Mouse (Mus musculus) thymus, postnatal 36 days (tissue): ENCODE measurements around the gene Ntsr1.

Experiments used
- DNase-seq, 2 experiments: peaks; one replicate each; pipeline ENCODE4 v3.0.0; 2022; ENCODE audit warnings: mixed read lengths in 2 of 2

Gene Ntsr1

DNA sequence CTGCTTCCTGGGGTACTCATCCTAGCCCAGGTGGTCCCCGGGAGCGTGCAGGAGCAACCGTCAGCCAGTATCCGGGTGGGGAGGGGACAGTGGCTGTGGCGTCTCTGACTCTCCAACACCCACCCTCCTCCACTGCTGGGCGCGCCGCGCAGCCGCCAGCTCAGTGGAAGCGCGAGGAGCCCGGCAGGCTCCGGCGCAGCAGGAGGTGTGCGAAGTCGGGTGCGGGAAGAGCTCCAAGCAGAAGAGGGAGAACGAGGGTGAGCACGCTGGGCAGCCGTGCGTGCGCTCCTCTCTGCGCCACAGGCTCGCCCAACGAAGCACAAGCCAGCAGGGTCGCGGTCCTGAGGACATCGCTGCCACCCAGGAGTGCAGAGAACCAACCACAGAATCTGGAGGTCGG lies at the start of gene Ntsr1:
TSS of gene Ntsr1 (plus strand) at position 236 of the 400 bp plus-strand sequence.
- no peak for DNase-seq

DNA sequence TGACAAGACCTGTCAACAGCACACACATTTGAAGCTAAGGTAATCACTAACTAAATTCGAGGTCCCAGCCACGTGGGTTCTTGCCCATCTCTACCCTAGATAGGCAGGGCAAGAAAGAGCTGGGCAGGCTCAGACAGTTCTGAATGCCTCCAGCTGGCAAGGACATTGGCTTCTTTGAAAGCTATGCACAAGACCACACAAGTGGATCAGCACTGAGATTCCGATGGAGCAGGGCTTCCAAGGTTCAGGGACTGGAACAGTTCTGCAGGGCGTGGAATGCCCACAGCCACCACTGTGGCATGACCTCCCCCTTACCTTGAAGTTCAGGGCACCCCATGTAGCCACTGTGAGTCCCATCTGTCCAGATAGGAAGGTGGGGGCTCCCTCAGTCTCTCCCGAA lies 49.2 kb upstream of the Ntsr1 start:
- no peak for DNase-seq

DNA sequence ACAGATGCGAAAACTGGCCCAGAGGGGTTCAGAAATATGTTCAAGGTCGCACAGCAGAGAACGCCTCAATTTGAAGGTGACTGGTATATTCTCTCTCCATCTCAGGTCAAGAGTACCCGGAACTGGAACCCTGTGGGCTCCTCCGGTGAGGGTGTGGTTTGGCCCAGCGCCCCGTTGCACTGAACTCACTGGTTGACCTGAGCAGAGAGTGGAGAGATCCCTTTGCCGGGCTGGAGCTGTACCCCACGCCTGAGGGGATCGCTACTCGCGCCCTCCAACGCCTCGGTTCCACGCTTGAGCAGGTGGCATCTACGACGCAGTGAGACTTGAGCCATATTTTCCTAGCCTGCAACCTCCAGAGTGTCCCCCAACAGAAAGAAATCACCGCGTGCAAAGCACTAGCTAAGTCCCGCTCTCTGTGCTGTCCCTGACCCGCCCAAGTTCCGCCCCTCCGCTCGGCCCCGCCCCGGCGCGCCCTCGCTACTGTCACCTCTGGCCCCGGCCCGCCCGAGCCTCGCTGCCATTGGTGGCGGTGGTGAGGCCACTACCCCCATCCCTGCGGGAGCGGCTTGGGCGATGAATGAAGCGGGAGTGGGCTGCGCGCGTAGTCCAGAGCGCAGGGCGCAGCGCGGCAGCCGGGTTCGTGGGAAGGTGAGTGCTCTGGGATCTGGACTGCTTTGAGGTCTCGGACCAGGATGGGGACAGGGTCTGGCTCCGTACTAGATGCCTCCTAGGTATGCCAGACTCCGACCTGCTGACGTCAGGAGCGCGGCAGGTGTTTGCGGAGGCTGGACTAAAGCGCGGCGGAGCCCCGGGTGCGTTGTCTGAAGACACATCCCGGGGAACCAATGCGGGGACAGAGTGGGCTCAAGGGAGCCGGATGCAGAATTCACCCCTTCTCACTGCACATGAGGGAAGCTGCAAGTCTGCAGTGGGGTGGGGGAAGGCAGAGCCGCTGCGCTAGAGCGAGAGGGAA lies 43.8 kb upstream of the Ntsr1 start, which contains the start of gene Slco4a1:
TSS of gene Slco4a1 (plus strand) at position 523 of the 976 bp plus-strand sequence.
- peak; percentile 93 for DNase-seq

DNA sequence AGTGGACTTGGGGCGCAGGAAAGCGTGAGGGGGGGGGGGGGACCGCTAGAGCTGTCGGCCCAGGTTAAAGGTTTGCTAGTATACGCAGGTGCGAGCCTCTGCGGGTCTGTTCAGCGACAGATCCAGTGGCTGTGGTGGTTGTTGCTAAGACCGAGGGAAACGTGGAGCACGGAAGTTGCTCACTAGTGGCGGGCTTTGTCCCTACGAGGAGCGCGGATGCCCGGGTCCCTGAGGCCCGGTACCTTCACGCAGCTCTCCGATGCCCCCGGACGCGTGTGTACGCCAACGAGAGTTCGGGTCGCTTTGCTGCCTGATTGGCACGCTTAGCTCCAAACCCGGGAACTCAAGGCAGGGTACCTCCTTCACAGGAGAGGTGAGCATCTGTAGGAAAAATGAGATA lies 43.1 kb upstream of the Ntsr1 start:
- DNase-seq: peak; percentile 21 to 34

DNA sequence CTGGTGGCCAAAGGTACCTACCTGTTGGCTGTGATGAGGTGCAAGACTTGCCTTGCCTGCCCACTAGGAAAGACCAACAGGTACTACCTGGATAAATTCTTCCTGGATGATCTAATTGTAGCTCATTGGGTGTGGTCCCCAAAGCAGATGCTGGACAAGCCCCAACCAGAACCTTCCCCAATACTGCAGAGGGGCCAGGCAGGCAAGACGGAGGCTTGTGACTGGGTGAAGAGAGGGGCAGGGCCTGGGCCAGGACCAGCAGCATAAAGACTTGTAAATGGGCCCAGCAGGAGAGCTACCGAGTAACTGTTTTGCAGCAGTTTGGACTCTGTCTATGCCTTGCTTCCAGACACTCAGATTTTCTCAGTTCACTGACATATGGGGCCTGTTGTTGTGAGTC lies 42.1 kb upstream of the Ntsr1 start:
- no peak for DNase-seq

DNA sequence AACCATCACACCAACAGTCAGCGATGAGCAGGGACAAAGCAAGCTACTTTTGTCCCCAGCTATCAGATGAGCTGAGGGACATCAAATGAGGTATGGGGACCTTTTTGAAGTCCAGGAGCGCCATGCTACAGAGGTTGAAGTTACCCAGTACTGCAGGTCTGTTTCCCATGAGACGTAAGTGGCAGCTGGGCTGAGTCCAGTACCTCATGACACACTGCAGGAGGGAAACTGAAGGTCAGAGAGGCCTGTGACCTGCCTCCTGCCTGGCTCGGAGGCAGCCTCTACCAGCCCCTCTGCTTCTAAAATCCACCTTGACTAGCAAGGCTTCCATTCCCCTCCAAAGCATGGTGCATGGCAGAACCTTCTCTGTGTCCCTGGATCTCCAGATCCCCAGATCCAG lies 40.3 kb upstream of the Ntsr1 start:
- no peak for DNase-seq

DNA sequence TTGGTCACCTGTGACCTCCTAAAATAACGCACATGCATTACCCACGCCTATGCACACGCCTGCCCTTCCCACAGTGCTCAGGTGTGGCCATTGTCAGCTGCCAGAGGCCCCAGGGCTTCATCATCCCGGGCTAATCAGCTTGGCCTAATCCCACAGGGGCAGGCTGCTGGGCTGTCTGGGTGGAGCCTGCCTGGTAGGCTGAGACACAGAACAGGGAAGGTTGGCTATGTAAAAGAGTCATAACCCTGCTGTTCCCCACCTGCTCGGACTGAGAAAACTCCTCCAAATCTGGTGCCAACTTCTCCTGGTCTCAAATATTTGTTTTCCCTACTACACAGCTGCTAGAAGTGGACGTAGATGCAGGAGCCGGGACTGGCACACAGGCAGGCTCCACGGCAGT lies 39.0 kb upstream of the Ntsr1 start:
- no peak for DNase-seq

DNA sequence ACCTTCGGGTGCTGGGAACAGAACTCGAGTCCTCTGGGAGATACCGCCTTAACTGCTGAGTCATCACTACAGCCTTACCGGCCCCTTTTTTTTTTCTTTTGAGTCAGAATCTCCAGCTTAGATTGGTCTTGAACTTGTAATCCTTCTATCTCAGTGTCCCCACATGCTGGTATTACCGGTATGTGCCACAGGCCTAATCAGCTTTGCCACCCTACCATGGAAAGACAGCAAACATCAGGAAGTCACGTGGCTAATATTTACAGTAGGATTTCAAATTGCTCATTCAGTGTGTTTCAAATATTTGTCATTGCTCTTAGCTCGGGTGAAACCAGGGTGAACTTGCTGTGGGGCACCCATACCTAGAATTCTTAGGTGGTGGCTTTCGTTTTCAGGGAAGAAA lies 37.2 kb upstream of the Ntsr1 start:
- DNase-seq: no peak

DNA sequence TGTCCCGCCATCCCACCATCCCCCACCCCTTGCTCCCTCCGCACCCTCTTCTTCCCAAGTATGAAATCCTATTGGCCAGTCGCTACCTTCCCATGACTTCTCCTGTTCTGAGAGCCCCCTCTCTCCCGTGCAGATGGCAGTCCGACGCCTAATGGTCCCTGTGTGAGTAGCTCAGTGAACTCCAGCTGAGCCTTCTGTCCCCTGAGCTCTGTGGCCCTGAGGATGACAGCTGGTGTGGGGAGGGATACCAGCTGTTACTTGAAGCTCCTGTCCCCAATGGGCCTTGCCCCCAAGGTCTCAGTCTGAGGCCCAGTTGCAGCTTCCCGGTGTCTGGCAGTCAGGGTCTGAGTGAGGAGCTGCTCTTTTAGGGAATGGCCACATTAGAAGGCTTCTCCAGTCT lies 33.3 kb upstream of the Ntsr1 start:
- no peak for DNase-seq

DNA sequence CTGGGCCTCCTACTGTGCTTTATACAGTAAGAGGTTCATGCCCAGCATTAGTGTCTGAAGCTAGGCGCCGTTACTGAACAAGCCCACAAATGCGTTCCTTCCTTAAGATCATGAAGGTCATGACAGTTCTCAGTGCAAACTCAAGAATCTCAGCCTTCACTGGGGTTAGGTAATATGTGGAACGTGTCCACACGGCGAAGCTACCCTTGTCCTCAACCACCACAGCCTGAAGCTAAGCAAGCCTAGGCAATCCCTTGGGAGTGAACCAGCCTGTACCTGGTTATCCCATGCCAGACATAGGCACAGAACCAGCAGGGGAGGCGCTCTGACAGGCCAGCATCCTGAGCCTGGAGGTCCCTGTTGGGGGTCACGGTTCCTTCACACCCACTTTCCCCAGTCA lies 30.9 kb upstream of the Ntsr1 start:
- no peak for DNase-seq

DNA sequence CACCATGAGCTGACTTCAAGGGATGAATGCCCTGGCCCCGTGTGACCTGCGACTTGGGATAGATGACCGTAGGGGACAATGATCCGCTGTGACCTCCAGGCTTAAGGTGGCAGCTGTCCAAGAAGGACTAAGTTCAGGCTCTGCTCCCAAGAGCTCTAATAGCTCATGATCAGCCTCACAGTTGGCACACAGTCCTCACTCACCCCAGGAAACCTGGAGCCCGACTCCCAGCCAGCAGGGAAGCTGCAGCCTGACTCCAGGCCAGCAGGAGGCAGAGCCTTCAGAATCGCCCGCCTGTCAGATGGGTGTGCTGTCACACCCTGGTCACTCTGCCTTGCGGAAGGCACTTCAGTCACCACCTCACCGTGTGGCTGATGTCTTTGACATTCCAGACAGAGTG lies 30.0 kb upstream of the Ntsr1 start:
- DNase-seq: no peak

DNA sequence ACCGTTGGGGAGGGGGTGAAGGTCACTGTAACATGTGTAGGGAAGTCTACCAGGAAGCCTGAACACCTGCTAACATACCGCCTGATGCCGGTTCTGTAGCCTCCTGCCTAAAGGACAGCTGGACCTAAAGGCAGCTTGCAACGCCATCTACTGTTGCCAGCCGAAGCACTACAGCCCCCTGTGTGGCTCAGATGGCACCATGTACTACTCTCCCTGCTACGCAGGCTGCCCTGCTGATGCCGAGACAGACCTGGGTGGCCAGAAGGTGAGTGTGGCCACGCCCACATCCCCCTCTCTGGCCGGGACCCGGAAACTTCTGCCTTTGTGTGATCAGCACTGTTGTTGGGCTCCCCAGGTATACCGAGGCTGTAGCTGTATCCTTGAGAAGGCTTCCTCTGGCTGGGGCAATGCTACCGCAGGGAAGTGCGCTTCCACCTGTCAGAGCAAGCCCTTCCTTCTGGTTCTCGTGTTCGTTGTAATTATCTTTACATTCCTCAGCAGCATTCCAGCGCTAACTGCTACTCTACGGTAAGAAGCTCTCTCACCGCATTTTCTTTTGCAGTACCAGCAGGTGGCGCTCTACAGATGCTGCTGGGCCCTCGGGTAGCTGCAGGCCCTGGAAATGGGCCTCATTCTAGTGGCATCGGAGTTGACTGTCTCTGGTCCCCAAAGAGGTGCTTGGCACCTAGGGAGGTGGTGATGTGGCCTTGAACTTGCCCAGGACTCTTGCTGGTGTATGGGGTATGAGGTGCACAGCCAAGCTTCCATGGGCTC lies 27.3 kb upstream of the Ntsr1 start:
- DNase-seq: peak; percentile 17 to 20

DNA sequence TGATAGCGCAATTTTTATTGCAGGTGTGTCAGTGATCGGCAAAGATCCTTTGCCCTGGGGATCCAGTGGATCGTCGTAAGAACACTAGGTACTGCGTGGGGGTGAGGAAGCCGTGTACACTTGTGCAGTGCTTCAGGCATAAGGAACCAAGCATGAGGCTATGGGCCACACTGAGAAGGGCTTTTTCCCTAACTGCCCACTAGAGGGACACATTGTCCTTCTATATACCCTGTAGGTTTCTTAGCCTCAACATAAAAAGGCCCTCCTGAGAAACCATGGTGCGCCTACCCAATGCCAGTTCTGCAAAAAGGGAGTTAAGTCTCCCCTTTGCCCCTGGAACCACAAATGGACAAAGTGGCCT lies 26.7 kb upstream of the Ntsr1 start:
- DNase-seq: peak; percentile 10 to 14

DNA sequence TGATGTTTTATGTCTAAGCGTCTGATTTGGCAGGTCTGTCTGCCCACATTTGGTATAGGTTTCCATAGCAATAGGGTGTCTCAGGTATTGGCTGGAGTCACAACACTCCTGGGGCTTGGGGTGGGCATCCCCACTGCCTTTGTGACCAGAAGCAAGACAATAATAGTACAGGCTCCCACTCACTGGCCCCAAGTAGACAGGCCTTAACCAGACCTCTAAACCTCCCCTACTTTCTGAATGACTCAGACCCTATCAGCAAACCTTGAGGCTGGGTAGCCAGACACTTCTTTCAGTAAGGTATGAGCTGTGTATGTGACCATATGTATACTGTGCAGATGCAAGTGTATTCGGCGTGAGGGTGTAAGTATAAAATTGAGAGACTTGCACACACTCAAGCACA lies 24.9 kb upstream of the Ntsr1 start:
- DNase-seq: no peak

DNA sequence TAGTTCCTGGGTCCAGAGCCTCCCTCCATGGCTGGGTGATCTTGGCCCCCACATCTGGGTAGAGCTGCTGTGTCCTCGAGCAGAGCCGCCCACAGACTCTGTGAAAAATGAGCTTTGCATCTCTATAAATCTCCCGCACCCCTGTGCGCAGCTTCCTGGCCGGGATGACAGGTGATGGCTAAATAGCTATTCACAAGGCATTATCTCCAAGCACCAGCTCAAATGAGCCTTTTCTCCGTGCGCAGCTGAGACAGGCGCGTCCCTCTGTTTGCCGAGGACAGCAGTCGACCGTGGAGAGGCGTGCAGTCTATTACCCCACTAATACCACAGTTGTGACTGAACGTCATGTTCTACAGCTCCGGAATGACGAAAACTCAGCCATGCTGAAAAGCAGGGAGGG lies 17.5 kb upstream of the Ntsr1 start:
- no peak for DNase-seq

DNA sequence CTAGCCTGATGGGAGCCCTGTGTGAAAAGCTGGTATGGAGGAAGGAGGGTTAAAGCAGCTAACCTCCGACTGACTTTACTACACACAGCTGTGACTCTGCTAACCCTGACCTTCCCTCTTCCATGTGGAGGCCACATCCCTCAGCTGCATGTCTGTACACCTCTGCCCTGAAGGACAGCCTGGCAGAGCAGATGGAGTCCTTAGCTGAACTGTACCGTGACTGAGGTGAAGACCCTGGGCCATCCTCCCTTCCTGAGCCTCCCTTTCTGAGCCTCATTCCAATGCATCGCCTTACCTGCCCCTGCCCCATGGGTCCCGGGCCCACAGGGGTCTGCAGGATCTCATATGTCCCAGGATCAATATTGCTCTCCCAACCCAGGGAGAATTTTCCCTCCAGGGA lies 14.9 kb upstream of the Ntsr1 start:
- DNase-seq: no peak

DNA sequence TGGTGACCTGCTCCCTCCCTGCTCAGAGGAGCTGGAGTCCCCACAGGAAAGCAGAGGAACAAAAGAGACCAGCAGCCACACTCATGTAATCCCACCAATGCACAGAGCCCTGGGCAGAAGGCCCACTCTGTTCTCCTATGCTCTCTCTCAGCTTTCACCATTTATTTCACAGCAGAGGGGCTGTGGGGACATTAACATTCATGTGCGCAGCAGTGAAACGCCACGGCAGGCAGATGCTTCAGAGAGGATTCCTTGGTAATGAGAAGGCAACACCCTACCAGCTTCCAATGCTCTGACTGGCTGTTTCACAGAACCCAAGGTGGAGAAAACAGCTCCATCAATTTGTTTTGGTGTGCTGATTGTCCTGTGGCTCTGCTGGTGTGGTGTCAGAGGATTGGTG lies 14.5 kb upstream of the Ntsr1 start:
- DNase-seq: no peak

DNA sequence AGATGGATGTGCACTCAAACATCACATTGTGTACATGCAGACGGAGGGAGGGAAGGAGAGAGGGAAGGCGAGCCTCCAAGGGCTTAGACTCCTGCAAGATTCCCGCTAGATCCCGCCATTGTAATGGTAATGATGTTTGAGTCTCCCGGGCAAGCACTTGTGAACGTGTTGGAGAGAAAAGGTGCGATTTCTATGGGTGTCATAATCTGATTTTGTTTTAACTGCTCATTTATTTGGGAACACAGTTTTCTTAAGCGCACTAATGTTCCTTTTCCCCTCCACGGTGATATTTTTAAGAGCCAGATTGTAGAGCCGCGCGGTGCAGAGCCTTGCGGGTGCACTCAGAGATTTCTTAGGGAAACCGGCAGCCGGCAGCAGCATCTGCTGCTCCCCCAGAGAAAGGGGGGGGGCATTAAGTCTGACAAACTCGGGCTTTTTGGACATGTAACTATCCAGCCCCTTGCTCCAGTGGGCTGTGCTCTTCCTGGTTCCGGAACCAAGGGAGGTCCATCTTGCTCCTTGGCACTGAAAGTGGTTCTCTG lies 11.5 kb upstream of the Ntsr1 start:
- no peak for DNase-seq

DNA sequence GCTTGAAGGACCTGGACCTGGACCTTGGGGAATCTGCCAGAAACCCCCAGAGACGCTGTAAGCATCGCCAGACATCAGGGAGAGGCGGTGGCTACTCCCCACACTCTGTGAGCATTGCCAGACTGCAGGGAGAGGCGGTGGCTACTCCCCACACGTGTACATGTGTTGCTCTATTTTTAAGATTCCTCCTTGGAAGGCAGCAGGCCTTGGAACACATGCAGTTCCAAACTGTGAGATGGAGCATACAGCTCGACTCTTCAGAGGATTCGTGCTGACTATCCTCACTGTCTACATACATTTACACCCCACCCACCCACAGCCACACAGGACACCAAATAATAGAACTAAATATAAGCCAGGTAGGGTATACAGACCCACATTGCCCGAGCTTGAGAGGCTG lies 3.9 kb upstream of the Ntsr1 start:
- no peak for DNase-seq

DNA sequence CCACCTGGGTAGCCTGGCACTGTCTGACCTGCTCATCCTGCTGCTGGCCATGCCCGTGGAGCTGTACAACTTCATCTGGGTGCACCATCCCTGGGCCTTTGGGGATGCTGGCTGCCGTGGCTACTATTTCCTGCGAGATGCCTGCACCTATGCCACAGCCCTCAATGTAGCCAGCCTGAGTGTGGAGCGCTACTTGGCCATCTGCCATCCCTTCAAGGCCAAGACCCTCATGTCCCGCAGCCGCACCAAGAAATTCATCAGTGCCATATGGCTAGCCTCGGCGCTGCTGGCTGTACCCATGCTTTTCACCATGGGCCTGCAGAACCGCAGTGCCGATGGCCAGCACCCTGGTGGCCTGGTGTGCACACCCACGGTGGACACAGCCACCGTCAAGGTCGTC lies 950 bp downstream of the Ntsr1 start:
- DNase-seq: no peak

DNA sequence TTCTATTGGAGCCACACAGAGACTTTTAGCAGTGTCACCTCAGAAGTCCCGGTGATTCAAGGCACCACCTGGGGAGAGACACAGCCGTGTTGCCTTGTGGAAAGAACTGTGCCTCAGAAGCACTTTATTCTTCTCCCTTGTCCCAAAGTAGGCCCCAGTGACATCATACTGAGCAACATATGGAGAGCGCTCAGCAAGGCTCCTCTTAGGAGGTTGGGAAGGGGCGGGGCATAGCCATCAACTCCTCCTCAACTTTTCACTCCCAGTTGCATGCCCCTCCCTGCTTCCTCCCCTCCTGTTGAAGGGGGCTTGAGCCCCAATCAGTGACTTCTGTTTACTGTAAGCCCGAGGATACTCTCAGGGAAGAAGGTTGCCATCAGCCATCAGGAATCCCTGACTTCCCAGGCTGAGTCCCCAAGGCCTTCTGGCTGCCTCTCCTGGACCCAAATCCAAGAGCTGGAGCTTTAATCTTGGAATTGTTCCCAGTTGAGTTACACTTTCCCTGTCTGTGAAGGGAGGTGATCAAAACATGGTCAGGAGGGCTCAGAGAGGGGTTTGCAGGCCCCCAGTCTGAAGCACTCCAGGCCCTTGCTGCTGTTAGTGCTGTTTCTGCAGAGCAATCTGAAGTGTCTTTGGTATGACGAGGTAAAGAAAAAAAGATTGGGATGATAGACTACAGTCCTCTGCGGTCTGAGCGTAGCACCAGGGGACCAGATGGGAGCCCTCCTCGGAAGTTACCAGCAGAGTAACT lies 1.6 kb downstream of the Ntsr1 start:
- DNase-seq: no peak

DNA sequence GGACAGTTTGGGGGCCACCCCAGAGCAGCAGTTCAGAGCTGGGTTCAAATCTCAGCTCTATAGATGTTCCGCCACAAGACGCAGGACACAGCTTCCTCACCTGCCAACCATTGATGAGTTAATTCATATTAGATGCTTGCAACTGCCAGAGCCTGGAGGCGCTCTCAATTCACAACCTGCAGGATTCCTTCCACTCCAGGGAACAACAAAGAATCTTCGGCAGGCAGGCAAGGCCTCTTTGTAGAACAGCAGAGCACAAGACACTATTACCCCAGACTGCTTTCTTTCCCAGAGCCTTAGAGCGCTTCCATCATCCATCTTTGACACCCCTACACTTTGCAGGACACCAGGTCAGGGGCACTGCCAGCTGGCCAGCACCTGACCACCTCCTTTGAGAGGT lies 6.5 kb downstream of the Ntsr1 start:
- no peak for DNase-seq
